Mouse (Mus musculus) adrenal gland, adult (tissue): ENCODE measurements around the gene Rai14.
"Not testable (repeated sequence)": the region's sequence is repeated elsewhere in the genome, so short reads cannot be mapped to it uniquely, and the experiment has no call there.

Experiments used
- DNase-seq, 2 experiments: peaks; one replicate each; pipeline ENCODE4 v3.0.0; 2022 to 2023; ENCODE audit warnings: low spot score in 1 of 2; ENCODE audit not compliant: inconsistent age in 2 of 2

Rai14 gene

GRCm38 (mm10) chr15:10560005-10560404 is 154.4 kb downstream of the Rai14 start:
- no peak for DNase-seq

DNA sequence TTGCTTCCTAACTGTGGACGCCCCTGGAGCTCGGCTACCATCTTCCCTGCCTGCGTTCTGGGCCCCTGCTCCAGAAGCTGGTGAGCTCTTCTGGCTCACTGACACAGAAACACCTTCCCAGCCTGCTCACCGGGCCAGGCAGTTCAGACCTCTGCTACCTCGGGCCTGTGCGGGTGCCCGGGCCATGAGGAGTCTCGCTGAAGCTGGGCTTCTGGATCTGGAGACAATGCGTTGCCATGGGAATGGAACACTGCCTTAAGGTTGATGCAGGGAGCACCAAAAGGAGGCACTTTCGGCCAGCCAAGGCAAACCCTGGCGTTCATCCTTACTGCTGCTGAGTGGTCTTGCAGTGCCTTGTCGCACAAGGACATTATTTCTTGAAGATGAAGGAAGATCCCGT is 156.0 kb downstream of the Rai14 start, which contains the start of gene Ttc23l:
Gene Ttc23l (minus strand): TSS at position 204 of the 400 bp plus-strand sequence.
- DNase-seq = no peak

GRCm38 (mm10) chr15:10554336-10554735 is 160.1 kb downstream of the Rai14 start:
- no peak for DNase-seq

DNA sequence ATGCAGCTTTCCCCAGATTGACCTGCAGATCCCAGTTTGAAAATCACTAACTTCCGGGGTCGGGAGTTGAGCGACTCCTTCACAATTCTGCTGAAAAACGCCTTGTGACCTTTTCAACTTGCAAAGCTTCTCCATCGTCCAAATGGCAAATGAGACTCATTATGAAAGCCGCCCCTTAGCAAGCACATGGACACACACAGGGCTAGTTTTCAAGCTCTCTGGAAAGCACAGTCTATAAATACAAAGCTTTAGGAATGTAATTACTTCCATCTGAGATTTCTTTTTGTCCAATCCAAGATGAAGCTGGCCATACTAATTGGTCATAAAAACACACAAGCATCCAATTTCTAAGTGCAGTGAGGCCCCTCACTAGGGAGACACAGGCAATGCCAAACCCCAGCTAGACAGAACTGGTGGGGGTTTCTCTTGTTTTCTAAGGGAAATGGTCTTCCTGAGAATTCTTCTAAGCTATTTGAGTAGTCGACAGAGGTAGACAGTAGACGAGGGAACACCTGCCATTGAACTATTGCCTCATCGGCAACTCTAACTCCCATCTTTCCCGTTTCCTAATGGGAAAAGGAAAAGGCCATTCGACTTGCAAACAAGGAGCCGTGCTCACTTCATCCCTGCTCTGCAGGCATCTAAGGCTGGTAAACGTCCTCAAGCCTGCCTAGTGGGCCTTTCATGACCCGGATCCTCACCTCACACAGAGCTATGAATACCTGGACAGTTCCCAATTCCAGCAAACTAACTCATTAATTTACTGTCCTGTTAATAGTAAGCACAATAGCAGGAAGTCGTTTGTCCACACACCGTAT is 173.9 kb downstream of the Rai14 start:
- DNase-seq = no peak

DNA sequence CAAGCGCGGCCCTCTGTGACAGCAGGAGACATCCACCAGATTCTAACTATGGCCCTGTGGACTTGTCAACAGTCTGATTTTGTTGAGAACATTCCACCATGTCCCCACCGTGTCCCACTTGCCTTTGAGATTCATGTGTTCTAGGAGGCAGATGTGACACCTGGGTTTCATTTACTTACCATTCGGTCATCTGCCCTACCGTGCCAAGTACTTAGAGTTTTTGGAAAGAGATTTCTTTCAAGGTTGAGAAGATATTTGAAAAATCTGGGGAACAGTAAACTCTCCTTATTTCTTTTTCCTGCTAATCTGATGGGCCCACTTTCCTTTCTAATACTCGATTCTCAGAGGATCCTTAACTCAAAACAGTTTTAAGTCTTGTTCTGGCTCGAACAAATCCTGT is 178.5 kb downstream of the Rai14 start:
- DNase-seq = no peak

- no peak for DNase-seq
Observed at GRCm38 (mm10) chr15:10534591-10534990, 179.8 kb downstream of the Rai14 start.

DNA sequence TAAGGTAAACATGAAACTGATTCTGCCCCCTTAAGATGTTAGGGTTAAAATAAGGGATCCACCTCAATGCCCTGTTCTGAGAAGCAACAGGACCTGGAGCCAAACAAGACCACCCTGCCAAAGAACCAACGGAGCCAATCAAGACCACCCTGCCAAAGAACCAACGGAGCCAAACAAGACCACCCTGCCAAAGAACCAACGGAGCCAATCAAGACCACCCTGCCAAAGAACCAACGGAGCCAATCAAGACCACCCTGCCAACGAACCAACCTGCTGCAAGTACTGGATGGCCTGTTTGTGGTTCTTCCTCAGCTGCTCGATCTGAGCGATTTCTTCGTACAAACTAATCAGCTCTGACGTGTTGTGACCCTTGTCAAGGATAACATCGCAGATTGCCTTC is 181.1 kb downstream of the Rai14 start:
- not testable (repeated sequence) for DNase-seq

DNA sequence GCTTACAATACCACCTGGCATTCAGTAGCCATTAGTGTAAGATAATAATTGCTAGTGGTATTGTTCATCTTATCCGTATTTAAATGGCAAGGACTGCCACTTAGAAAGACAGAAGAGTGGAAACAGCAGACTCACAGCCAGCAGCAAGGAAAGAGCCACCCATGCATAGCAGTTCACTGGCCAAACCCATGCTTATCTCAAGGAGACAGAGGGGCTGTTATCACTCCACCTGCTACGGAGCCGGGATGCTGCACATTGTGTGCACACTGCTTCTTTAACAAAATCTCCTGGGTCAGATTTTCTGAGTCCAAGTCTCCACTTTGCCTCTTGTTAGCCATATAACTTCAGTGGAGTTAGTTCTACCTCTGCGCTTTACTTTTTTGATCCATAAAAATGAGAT is 183.1 kb downstream of the Rai14 start:
- DNase-seq = no peak

GRCm38 (mm10) chr15:10525896-10526295 is 188.5 kb downstream of the Rai14 start:
- no peak for DNase-seq
